Mouse (Mus musculus) midbrain, embryonic 15.5 days (tissue): Measurements from ENCODE around the gene Clip1. TPM values are rescaled to one million over a fixed set of nuclear protein-coding genes. Genes with fewer than 3 reads are reported as not detected.
A peak's percentile ranks its signal among the peaks of the same experiment; 100 is the strongest.

Source experiments
- ATAC-seq: fragments of 200-750 bp; cut with Nextera tagmentation; replicated peaks from 2 replicates; pipeline ENCODE4 v1.8.0; 2017; ENCODE audit warnings: moderate TSS enrichment
- H3K27ac ChIP-seq: fragments of 300-500 bp; sonication (generic); 2 replicates; pipeline ENCODE4 v1.5.1; 2015; ENCODE audit warnings: mild to moderate bottlenecking, inconsistent platforms
- H3K27me3 ChIP-seq: fragments of 300-500 bp; sonication (generic); replicated peaks from 2 replicates; pipeline ENCODE4 v1.6.1; 2015; ENCODE audit warnings: inconsistent platforms
- H3K36me3 ChIP-seq: fragments of 300-500 bp; sonication (generic); replicated peaks from 2 replicates; pipeline ENCODE4 v1.6.1; 2015; ENCODE audit warnings: inconsistent platforms
- H3K4me1 ChIP-seq: fragments of 300-500 bp; sonication (generic); 2 replicates; pipeline ENCODE4 v1.6.1; 2015; ENCODE audit warnings: inconsistent platforms
- H3K4me2 ChIP-seq: fragments of 300-500 bp; sonication (generic); 2 replicates; pipeline ENCODE4 v1.6.1; 2015; ENCODE audit warnings: inconsistent platforms, mild to moderate bottlenecking, moderate library complexity
- H3K4me3 ChIP-seq: fragments of 300-500 bp; sonication (generic); 2 replicates; pipeline ENCODE4 v1.5.1; 2015; ENCODE audit warnings: mild to moderate bottlenecking, inconsistent platforms
- H3K9ac ChIP-seq: fragments of 300-500 bp; sonication (generic); 2 replicates; pipeline ENCODE4 v1.6.1; 2015; ENCODE audit warnings: mild to moderate bottlenecking, inconsistent platforms
- H3K9me3 ChIP-seq: fragments of 300-500 bp; sonication (generic); 2 replicates; pipeline ENCODE4 v1.6.1; 2016; ENCODE audit warnings: inconsistent platforms
- WGBS: fragments of 180-500 bp; shearing (Covaris S2); methylation state at CpG from one replicate; pipeline ENCODE4 v1.1.7; 2015; ENCODE audit warnings: mixed read lengths; 5-methylcytosine and 5-hydroxymethylcytosine counted together
- polyA plus RNA-seq: library from polyadenylated mRNA; unstranded; fragments of >200 nt; fragmentation: Nextera tagmentation; extraction: Ambion mirVana; gene quantifications from 2 replicates; pipeline ENCODE4 v1.2.1, GENCODE M21; 2015

Clip1 gene
- polyA plus RNA-seq, 1 experiment from 2014 or later = 91.5 TPM

GRCm38 (mm10) chr5:123694468-123694867 is 10.1 kb upstream of the Clip1 start:
- H3K27me3 ChIP-seq = no peaks in the 10 kb centered on the region
- WGBS = 75% methylated on average over 6 of the region's 6 CpGs
- no peak overlapping the region for H3K4me2 ChIP-seq
- peaks cover 5% of the 10 kb centered on the region; the same call in 1 of the 2 replicates for H3K36me3 ChIP-seq
- no peak for ATAC-seq
- no peaks in the 10 kb centered on the region for H3K9me3 ChIP-seq
- no peak overlapping the region for H3K27ac ChIP-seq
- H3K4me3 ChIP-seq = no peak overlapping the region
- no peaks in the 10 kb centered on the region for H3K4me1 ChIP-seq
- no peak overlapping the region for H3K9ac ChIP-seq

GRCm38 (mm10) chr5:123683377-123684220 is 819 bp downstream of the Clip1 start:
- WGBS = under 1% methylated on average over 89 of the region's 92 CpGs
- Histone ChIP-seq H3K9me3 (no peaks in the 10 kb centered on the region), H3K4me1 (peaks cover 38% of the 10 kb centered on the region), H3K4me2 (peak overlapping the region; percentile 72), H3K36me3 (no peaks in the 10 kb centered on the region), H3K9ac (peak overlapping the region; percentile 98), H3K27ac (peak overlapping the region; percentile 99), H3K4me3 (peak overlapping the region; percentile 95), H3K27me3 (no peaks in the 10 kb centered on the region)
- peak; percentile 70 for ATAC-seq

GRCm38 (mm10) chr5:123683043-123683376 is 1.4 kb downstream of the Clip1 start:
- peak overlapping the region; percentile 99 for H3K27ac ChIP-seq
- peak overlapping the region; percentile 72 for H3K4me2 ChIP-seq
- peak; percentile 62 for ATAC-seq
- WGBS = 4% methylated on average over 6 of the region's 6 CpGs
- no peaks in the 10 kb centered on the region for H3K36me3 ChIP-seq
- H3K9me3 ChIP-seq = no peaks in the 10 kb centered on the region
- H3K4me3 ChIP-seq = peak overlapping the region; percentile 95
- peak overlapping the region; percentile 98 for H3K9ac ChIP-seq
- peaks cover 38% of the 10 kb centered on the region for H3K4me1 ChIP-seq
- no peaks in the 10 kb centered on the region for H3K27me3 ChIP-seq

GRCm38 (mm10) chr5:123682372-123682771 is 2.0 kb downstream of the Clip1 start:
- Histone ChIP-seq H3K27ac (no peak overlapping the region; the same call in 1 of the 2 replicates), H3K9ac (peak overlapping the region; percentile 98), H3K27me3 (no peaks in the 10 kb centered on the region), H3K4me1 (peaks cover 38% of the 10 kb centered on the region), H3K4me3 (peak overlapping the region; percentile 95), H3K9me3 (no peaks in the 10 kb centered on the region), H3K36me3 (no peaks in the 10 kb centered on the region), H3K4me2 (peak overlapping the region; percentile 72)
- WGBS = 48% methylated on average over 4 of the region's 4 CpGs
- ATAC-seq = no peak

GRCm38 (mm10) chr5:123679546-123680263 is 4.7 kb downstream of the Clip1 start:
- Histone ChIP-seq H3K4me2 (no peak overlapping the region), H3K36me3 (no peaks in the 10 kb centered on the region), H3K27me3 (no peaks in the 10 kb centered on the region), H3K4me3 (no peak overlapping the region), H3K9me3 (no peaks in the 10 kb centered on the region), H3K9ac (no peak overlapping the region), H3K4me1 (peaks cover 32% of the 10 kb centered on the region), H3K27ac (no peak overlapping the region)
- 34% methylated on average over 5 of the region's 5 CpGs for WGBS
- ATAC-seq = no peak

- Histone ChIP-seq H3K4me2 (no peak overlapping the region), H3K9me3 (no peaks in the 10 kb centered on the region), H3K4me3 (no peak overlapping the region), H3K36me3 (no peaks in the 10 kb centered on the region), H3K4me1 (peaks cover 32% of the 10 kb centered on the region), H3K27me3 (no peaks in the 10 kb centered on the region), H3K9ac (no peak overlapping the region), H3K27ac (no peak overlapping the region)
- ATAC-seq = no peak
- WGBS = 78% methylated on average over 3 of the region's 3 CpGs
Observed at GRCm38 (mm10) chr5:123679106-123679505, 5.3 kb downstream of the Clip1 start.

- H3K9ac ChIP-seq = no peak overlapping the region
- peaks cover 18% of the 10 kb centered on the region for H3K4me1 ChIP-seq
- H3K27me3 ChIP-seq = no peaks in the 10 kb centered on the region
- no peak for ATAC-seq
- no peak overlapping the region for H3K4me3 ChIP-seq
- H3K9me3 ChIP-seq = no peaks in the 10 kb centered on the region
- H3K36me3 ChIP-seq = no peaks in the 10 kb centered on the region
- H3K27ac ChIP-seq = no peak overlapping the region
- no peak overlapping the region for H3K4me2 ChIP-seq
- WGBS = 88% methylated on average over 9 of the region's 9 CpGs
Observed at GRCm38 (mm10) chr5:123675717-123676116, 8.7 kb downstream of the Clip1 start.

- Histone ChIP-seq H3K4me3 (no peak overlapping the region), H3K27me3 (no peaks in the 10 kb centered on the region), H3K4me2 (no peak overlapping the region), H3K4me1 (peaks cover 18% of the 10 kb centered on the region), H3K9me3 (no peaks in the 10 kb centered on the region), H3K27ac (no peak overlapping the region), H3K9ac (no peak overlapping the region), H3K36me3 (no peaks in the 10 kb centered on the region)
- no peak for ATAC-seq
- WGBS = 68% methylated on average over 3 of the region's 3 CpGs
Observed at GRCm38 (mm10) chr5:123675221-123675620, 9.2 kb downstream of the Clip1 start.

GRCm38 (mm10) chr5:123671473-123671820 is 13.0 kb downstream of the Clip1 start:
- Histone ChIP-seq H3K4me1 (peaks cover 10% of the 10 kb centered on the region; the same call in 1 of the 2 replicates), H3K9ac (no peak overlapping the region), H3K4me3 (no peak overlapping the region), H3K9me3 (no peaks in the 10 kb centered on the region), H3K36me3 (no peaks in the 10 kb centered on the region), H3K27ac (no peak overlapping the region), H3K27me3 (no peaks in the 10 kb centered on the region), H3K4me2 (no peak overlapping the region)
- ATAC-seq = no peak
- 74% methylated on average over 3 of the region's 3 CpGs for WGBS

- H3K9ac ChIP-seq = no peak overlapping the region
- 48% methylated on average over 14 of the region's 14 CpGs for WGBS
- no peak for ATAC-seq
Observed at GRCm38 (mm10) chr5:123670800-123671472, 13.5 kb downstream of the Clip1 start.

GRCm38 (mm10) chr5:123669991-123670799 is 14.2 kb downstream of the Clip1 start:
- no peak overlapping the region for H3K9ac ChIP-seq
- H3K27me3 ChIP-seq = no peaks in the 10 kb centered on the region
- H3K27ac ChIP-seq = peak overlapping the region; percentile 14; the same call in 1 of the 2 replicates
- WGBS = 73% methylated on average over 9 of the region's 9 CpGs
- no peak overlapping the region for H3K4me2 ChIP-seq
- H3K4me3 ChIP-seq = no peak overlapping the region
- H3K9me3 ChIP-seq = no peaks in the 10 kb centered on the region
- H3K36me3 ChIP-seq = no peaks in the 10 kb centered on the region
- ATAC-seq = no peak
- peaks cover 10% of the 10 kb centered on the region; the same call in 1 of the 2 replicates for H3K4me1 ChIP-seq

More at GRCm38 (mm10) chr5:123670800-123671472, 13.5 kb downstream of the Clip1 start:
- H3K9me3 ChIP-seq = no peaks in the 10 kb centered on the region
- peaks cover 10% of the 10 kb centered on the region; the same call in 1 of the 2 replicates for H3K4me1 ChIP-seq
- peak overlapping the region; percentile 14; the same call in 1 of the 2 replicates for H3K27ac ChIP-seq
- H3K36me3 ChIP-seq = no peaks in the 10 kb centered on the region
- H3K27me3 ChIP-seq = no peaks in the 10 kb centered on the region
- H3K4me2 ChIP-seq = no peak overlapping the region
- H3K4me3 ChIP-seq = no peak overlapping the region
